Mouse (Mus musculus): ENCODE measurements around the gene Tspan13.

DNA sequence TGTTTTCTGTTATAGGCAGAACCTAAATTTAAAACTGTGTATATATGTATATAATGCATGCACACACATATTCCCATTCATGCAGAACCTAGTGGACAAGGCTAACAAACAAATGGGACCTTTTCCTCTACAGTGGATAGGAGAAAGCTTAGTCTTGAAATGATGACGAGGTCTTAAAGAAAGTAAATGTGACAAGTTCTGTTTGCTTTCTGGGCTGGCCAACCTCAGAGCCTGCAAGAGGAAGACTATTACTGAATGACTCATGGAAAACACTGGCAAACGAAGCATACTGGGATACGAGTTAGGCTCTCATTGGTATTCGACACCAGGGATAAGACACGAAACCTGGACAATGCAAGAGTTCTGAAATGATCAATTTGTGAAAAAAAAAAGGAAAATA is 57.6 kb downstream of the Tspan13 start:
- TF ChIP-seq POLR2A (IDR thresholded peaks at IDR 0.05; ENCODE audit: borderline replicate concordance, insufficient read depth, low read length) (no peak), CTCF (IDR thresholded peaks at IDR 0.05; ENCODE audit: borderline replicate concordance, insufficient read depth, low read depth, low read length) (no peak)

Data from cerebellum, adult 2 months (tissue).